Mouse (Mus musculus) G1E (cell line): ENCODE measurements around the gene Slc6a13.

ENCODE experiments used
- CTCF ChIP-seq: IDR thresholded peaks from 2 replicates; pipeline ENCODE4 v1.5.1; 2012; ENCODE audit warnings: low read depth, low read length, inconsistent platforms, mixed read lengths
- GATA1 ChIP-seq: IDR thresholded peaks from 2 replicates; pipeline ENCODE4 v1.6.1; 2012; ENCODE audit warnings: borderline replicate concordance, low read length, inconsistent platforms, mixed read lengths
- GATA2 ChIP-seq: IDR thresholded peaks from 2 replicates; pipeline ENCODE4 v1.6.1; 2012; ENCODE audit warnings: low read depth, low read length, inconsistent platforms, borderline replicate concordance
- POLR2AphosphoS5 ChIP-seq: IDR thresholded peaks from 2 replicates; pipeline ENCODE4 v1.6.1; 2012; ENCODE audit warnings: low read depth, low read length, inconsistent platforms; ENCODE audit not compliant: insufficient replicate concordance
- TAL1 ChIP-seq: conservative IDR thresholded peaks from 2 replicates; pipeline ENCODE4 v1.6.1; 2012; ENCODE audit warnings: low read depth, low read length, inconsistent platforms, mixed read lengths

DNA sequence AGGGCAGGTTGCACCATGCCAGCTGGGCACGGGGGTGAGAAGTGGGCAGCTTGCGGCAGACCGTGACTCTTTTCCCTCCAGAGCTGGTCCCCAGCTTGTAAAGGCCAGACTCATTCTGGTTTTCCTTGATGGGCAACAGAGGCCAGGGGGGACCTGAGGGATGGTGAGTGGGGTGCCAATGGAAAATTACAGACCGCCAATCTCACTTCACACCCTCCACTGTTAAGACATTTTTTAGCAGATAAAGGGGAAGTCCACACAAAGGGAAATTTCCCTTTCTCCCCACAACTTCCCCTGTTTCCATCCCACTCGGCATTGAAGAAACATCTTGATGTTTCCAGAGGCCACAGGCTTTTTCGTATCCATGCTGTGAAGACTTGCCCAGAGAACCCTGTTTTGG lies 41.6 kb downstream of the Slc6a13 start:
- TF ChIP-seq CTCF (no peak), POLR2AphosphoS5 (no peak), GATA1 (no peak), TAL1 (no peak), GATA2 (no peak)
